Mouse (Mus musculus) lung, postnatal 25 days (tissue): ENCODE measurements around the gene Mknk1.
A peak's percentile ranks its signal among the peaks of the same experiment; 100 is the strongest.

ENCODE experiments used
- DNase-seq: peaks from one replicate; pipeline ENCODE4 v3.0.0; 2022; ENCODE audit warnings: low spot score

The Mknk1 gene

GRCm38 (mm10) chr4:115846656-115847055, 7.7 kb downstream of the Mknk1 start:
- no peak for DNase-seq

- peak; percentile 64 for DNase-seq
These were observed 8.4 kb downstream of the Mknk1 start for GRCm38 (mm10) chr4:115847377-115847776.

- no peak for DNase-seq
These were observed 9.1 kb downstream of the Mknk1 start for GRCm38 (mm10) chr4:115848083-115848482.

GRCm38 (mm10) chr4:115848990-115849677, 10.1 kb downstream of the Mknk1 start:
- DNase-seq: no peak

- DNase-seq: peak; percentile 18
These were observed 11.1 kb downstream of the Mknk1 start for GRCm38 (mm10) chr4:115850111-115850510.

GRCm38 (mm10) chr4:115850631-115851030, 11.6 kb downstream of the Mknk1 start:
- DNase-seq: no peak

- DNase-seq: peak; percentile 66
These were observed 12.6 kb downstream of the Mknk1 start for GRCm38 (mm10) chr4:115851569-115851968.

GRCm38 (mm10) chr4:115855100-115855499, 16.1 kb downstream of the Mknk1 start:
- DNase-seq: no peak

- DNase-seq: no peak
These were observed 16.6 kb downstream of the Mknk1 start for GRCm38 (mm10) chr4:115855609-115856008.

GRCm38 (mm10) chr4:115856282-115856681, 17.3 kb downstream of the Mknk1 start:
- no peak for DNase-seq

- peak; percentile 22 for DNase-seq
These were observed 18.4 kb downstream of the Mknk1 start for GRCm38 (mm10) chr4:115857293-115857883.

GRCm38 (mm10) chr4:115863352-115863751, 24.4 kb downstream of the Mknk1 start:
- no peak for DNase-seq

GRCm38 (mm10) chr4:115863880-115864279, 24.9 kb downstream of the Mknk1 start:
- DNase-seq: no peak

- DNase-seq: no peak
These were observed 30.7 kb downstream of the Mknk1 start for GRCm38 (mm10) chr4:115869512-115870210.

GRCm38 (mm10) chr4:115873231-115873630, 34.2 kb downstream of the Mknk1 start:
- DNase-seq: no peak

GRCm38 (mm10) chr4:115878216-115878678, 39.2 kb downstream of the Mknk1 start:
- DNase-seq: no peak

GRCm38 (mm10) chr4:115878828-115879227, 39.8 kb downstream of the Mknk1 start:
- DNase-seq: no peak

- no peak for DNase-seq
These were observed 42.2 kb downstream of the Mknk1 start for GRCm38 (mm10) chr4:115881183-115881582.

GRCm38 (mm10) chr4:115882195-115882594, 43.2 kb downstream of the Mknk1 start:
- no peak for DNase-seq

- DNase-seq: no peak
These were observed 45.0 kb downstream of the Mknk1 start, which contains the start of gene Kncn for GRCm38 (mm10) chr4:115884022-115884421. Gene Kncn (plus strand): TSS chr4:115884400.

GRCm38 (mm10) chr4:115885846-115886245, 46.8 kb downstream of the Mknk1 start:
- no peak for DNase-seq

GRCm38 (mm10) chr4:115886875-115887274, 47.9 kb downstream of the Mknk1 start:
- no peak for DNase-seq

- DNase-seq: no peak
These were observed 51.1 kb downstream of the Mknk1 start for GRCm38 (mm10) chr4:115890066-115890465.
